Mouse (Mus musculus) midbrain, embryonic 15.5 days (tissue): ENCODE results near the gene Dclk1. TPM values are rescaled to one million over a fixed set of nuclear protein-coding genes. Genes with fewer than 3 reads are reported as not detected.

Source experiments
- ATAC-seq: fragments of 200-750 bp; cut with Nextera tagmentation; replicated peaks from 2 replicates; pipeline ENCODE4 v1.8.0; 2017; ENCODE audit warnings: moderate TSS enrichment
- H3K27ac ChIP-seq: fragments of 300-500 bp; sonication (generic); 2 replicates; pipeline ENCODE4 v1.5.1; 2015; ENCODE audit warnings: mild to moderate bottlenecking, inconsistent platforms
- H3K27me3 ChIP-seq: fragments of 300-500 bp; sonication (generic); replicated peaks from 2 replicates; pipeline ENCODE4 v1.6.1; 2015; ENCODE audit warnings: inconsistent platforms
- H3K36me3 ChIP-seq: fragments of 300-500 bp; sonication (generic); replicated peaks from 2 replicates; pipeline ENCODE4 v1.6.1; 2015; ENCODE audit warnings: inconsistent platforms
- H3K4me1 ChIP-seq: fragments of 300-500 bp; sonication (generic); 2 replicates; pipeline ENCODE4 v1.6.1; 2015; ENCODE audit warnings: inconsistent platforms
- H3K4me2 ChIP-seq: fragments of 300-500 bp; sonication (generic); 2 replicates; pipeline ENCODE4 v1.6.1; 2015; ENCODE audit warnings: inconsistent platforms, mild to moderate bottlenecking, moderate library complexity
- H3K4me3 ChIP-seq: fragments of 300-500 bp; sonication (generic); 2 replicates; pipeline ENCODE4 v1.5.1; 2015; ENCODE audit warnings: mild to moderate bottlenecking, inconsistent platforms
- H3K9ac ChIP-seq: fragments of 300-500 bp; sonication (generic); 2 replicates; pipeline ENCODE4 v1.6.1; 2015; ENCODE audit warnings: mild to moderate bottlenecking, inconsistent platforms
- H3K9me3 ChIP-seq: fragments of 300-500 bp; sonication (generic); 2 replicates; pipeline ENCODE4 v1.6.1; 2016; ENCODE audit warnings: inconsistent platforms
- WGBS: fragments of 180-500 bp; shearing (Covaris S2); methylation state at CpG from one replicate; pipeline ENCODE4 v1.1.7; 2015; ENCODE audit warnings: mixed read lengths; 5-methylcytosine and 5-hydroxymethylcytosine counted together
- polyA plus RNA-seq: library from polyadenylated mRNA; unstranded; fragments of >200 nt; fragmentation: Nextera tagmentation; extraction: Ambion mirVana; gene quantifications from 2 replicates; pipeline ENCODE4 v1.2.1, GENCODE M21; 2015

Gene Dclk1
- polyA plus RNA-seq, 1 experiment from 2014 or later: 336 TPM

GRCm38 (mm10) chr3:55348026-55348390, 105.8 kb downstream of the Dclk1 start:
- Histone ChIP-seq H3K4me1 (peaks cover 64% of the 10 kb centered on the region), H3K4me2 (peak overlapping the region; percentile 36), H3K27ac (peak overlapping the region; percentile 93), H3K36me3 (no peaks in the 10 kb centered on the region), H3K4me3 (no peak overlapping the region), H3K9me3 (no peaks in the 10 kb centered on the region), H3K9ac (peak overlapping the region; percentile 1; the same call in 1 of the 2 replicates), H3K27me3 (no peaks in the 10 kb centered on the region)
- WGBS: 55% methylated on average over 5 of the region's 5 CpGs
- ATAC-seq: 0 out of 2 replicates have a peak, but pooled peaks have one; percentile 1

DNA sequence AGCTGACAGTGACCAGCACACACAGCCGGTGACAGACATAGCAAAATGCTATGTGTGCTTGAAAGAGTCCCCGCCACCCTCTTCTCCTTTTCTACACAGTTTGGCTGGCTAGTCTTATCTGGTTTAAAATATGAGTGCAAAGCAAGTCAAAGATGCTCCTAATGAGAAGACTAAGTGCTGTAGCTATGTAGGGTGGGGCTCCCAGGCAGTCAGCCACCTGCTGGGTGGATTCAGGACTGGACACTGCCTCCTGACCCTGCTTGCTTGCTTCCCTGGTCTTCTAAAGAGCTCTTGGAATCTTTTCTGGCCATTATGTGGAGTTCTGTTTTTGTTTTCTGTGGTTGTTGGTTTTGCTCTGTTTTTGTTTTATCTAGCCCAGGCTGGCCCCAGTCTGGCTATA, 108.0 kb downstream of the Dclk1 start:
- Histone ChIP-seq H3K4me2 (no peak overlapping the region), H3K27me3 (no peaks in the 10 kb centered on the region), H3K9me3 (no peaks in the 10 kb centered on the region), H3K4me1 (peaks cover 81% of the 10 kb centered on the region), H3K4me3 (no peak overlapping the region), H3K9ac (no peak overlapping the region), H3K27ac (peak overlapping the region; percentile 93), H3K36me3 (no peaks in the 10 kb centered on the region)
- no peak for ATAC-seq
- 58% methylated on average over 2 of the region's 2 CpGs for WGBS

GRCm38 (mm10) chr3:55351281-55352052, 109.3 kb downstream of the Dclk1 start:
- no peaks in the 10 kb centered on the region for H3K36me3 ChIP-seq
- no peak overlapping the region for H3K4me3 ChIP-seq
- peak; percentile 88 for ATAC-seq
- whole genome bisulfite sequencing: 30% methylated on average over 13 of the region's 13 CpGs
- peak overlapping the region; percentile 26 for H3K4me2 ChIP-seq
- H3K9ac ChIP-seq: 0 out of 2 replicates have a peak overlapping the region, but pooled peaks have one; percentile 24
- no peaks in the 10 kb centered on the region for H3K27me3 ChIP-seq
- peaks cover 80% of the 10 kb centered on the region for H3K4me1 ChIP-seq
- H3K9me3 ChIP-seq: no peaks in the 10 kb centered on the region
- peak overlapping the region; percentile 93 for H3K27ac ChIP-seq

DNA sequence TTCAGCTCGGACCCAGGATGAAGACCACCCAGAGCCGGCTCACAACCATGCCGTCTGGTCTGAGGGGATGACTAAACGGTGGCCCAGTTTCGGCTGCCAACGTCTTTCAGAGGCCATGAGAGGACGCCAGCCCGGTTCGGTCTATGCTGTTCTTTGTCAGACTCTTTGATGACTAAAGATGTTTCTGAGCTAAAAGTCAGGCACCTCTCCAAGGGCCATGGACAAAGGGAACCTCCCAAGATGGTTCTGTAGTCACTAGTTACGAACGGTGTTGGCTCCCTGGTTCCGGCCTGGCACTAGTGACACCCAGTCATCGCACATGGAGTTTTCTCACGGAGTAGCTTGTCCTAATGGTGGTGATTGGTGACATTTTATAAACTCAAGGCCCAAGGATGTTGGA, 110.4 kb downstream of the Dclk1 start:
- H3K4me3 ChIP-seq: no peak overlapping the region
- ATAC-seq: 0 out of 2 replicates have a peak, but pooled peaks have one; percentile 12
- H3K9ac ChIP-seq: 0 out of 2 replicates have a peak overlapping the region, but pooled peaks have one; percentile 24
- no peaks in the 10 kb centered on the region for H3K9me3 ChIP-seq
- no peaks in the 10 kb centered on the region for H3K27me3 ChIP-seq
- peak overlapping the region; percentile 93 for H3K27ac ChIP-seq
- 66% methylated on average over 14 of the region's 14 CpGs for WGBS
- H3K36me3 ChIP-seq: no peaks in the 10 kb centered on the region
- 0 out of 2 replicates have a peak overlapping the region, but pooled peaks have one; percentile 5 for H3K4me2 ChIP-seq
- peaks cover 70% of the 10 kb centered on the region for H3K4me1 ChIP-seq

GRCm38 (mm10) chr3:55353169-55353568, 111.0 kb downstream of the Dclk1 start:
- H3K4me3 ChIP-seq: no peak overlapping the region
- peaks cover 63% of the 10 kb centered on the region for H3K4me1 ChIP-seq
- H3K9ac ChIP-seq: no peak overlapping the region
- no peaks in the 10 kb centered on the region for H3K27me3 ChIP-seq
- H3K36me3 ChIP-seq: no peaks in the 10 kb centered on the region
- peak overlapping the region; percentile 93 for H3K27ac ChIP-seq
- no peak for ATAC-seq
- no peak overlapping the region for H3K4me2 ChIP-seq
- H3K9me3 ChIP-seq: no peaks in the 10 kb centered on the region
- WGBS: 74% methylated on average over 9 of the region's 9 CpGs

DNA sequence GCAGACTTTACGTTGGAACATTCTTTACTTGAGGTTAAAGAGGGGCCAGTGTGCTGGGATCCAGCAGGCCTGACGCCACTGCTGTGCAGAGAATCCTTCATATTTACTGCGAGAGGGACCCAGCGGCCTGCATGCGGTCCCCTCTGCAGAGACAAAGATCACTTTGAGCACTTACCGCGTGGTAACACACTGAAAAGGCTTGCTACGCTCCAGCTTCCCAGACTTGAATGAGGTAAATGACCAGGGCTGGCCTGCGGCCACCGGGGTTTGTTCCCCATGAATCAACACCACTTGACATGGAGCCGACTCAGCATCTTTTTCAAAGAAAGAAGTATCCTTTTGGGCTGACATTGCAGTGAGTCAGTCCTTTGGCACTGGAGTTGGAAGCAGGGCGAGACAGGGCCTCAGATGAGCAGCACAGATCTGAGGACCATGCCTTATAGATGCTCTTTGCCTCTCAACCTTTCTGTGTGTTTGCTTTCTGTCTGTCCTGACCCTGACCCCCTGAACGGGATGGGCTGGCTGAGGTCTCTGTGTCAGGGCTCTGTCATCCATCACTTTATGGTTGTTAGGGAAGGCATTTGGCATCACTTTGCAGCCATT, 111.8 kb downstream of the Dclk1 start:
- WGBS: 36% methylated on average over 13 of the region's 13 CpGs
- Histone ChIP-seq H3K4me3 (no peak overlapping the region), H3K27me3 (no peaks in the 10 kb centered on the region), H3K9me3 (no peaks in the 10 kb centered on the region), H3K4me1 (peaks cover 55% of the 10 kb centered on the region), H3K27ac (peak overlapping the region; percentile 93), H3K9ac (peak overlapping the region; percentile 10; the same call in 1 of the 2 replicates), H3K36me3 (no peaks in the 10 kb centered on the region), H3K4me2 (no peak overlapping the region)
- no peak for ATAC-seq

- no peak for ATAC-seq
- 19% methylated on average over 3 of the region's 3 CpGs for WGBS
- Histone ChIP-seq H3K9ac (no peak overlapping the region), H3K9me3 (no peaks in the 10 kb centered on the region), H3K27ac (no peak overlapping the region), H3K27me3 (no peaks in the 10 kb centered on the region), H3K4me3 (no peak overlapping the region), H3K36me3 (no peaks in the 10 kb centered on the region), H3K4me2 (no peak overlapping the region), H3K4me1 (peaks cover 47% of the 10 kb centered on the region)
Measured at GRCm38 (mm10) chr3:55354765-55355164, 112.6 kb downstream of the Dclk1 start.

GRCm38 (mm10) chr3:55358486-55358885, 116.3 kb downstream of the Dclk1 start:
- Histone ChIP-seq H3K27ac (no peak overlapping the region), H3K27me3 (no peaks in the 10 kb centered on the region), H3K4me3 (no peak overlapping the region), H3K4me1 (peaks cover 17% of the 10 kb centered on the region), H3K9me3 (no peaks in the 10 kb centered on the region), H3K9ac (no peak overlapping the region), H3K4me2 (no peak overlapping the region), H3K36me3 (no peaks in the 10 kb centered on the region)
- 91% methylated on average over 8 of the region's 8 CpGs for WGBS
- ATAC-seq: no peak

- Histone ChIP-seq H3K4me2 (no peak overlapping the region), H3K4me1 (peaks cover 8% of the 10 kb centered on the region), H3K4me3 (no peak overlapping the region), H3K9ac (no peak overlapping the region), H3K27ac (no peak overlapping the region), H3K36me3 (no peaks in the 10 kb centered on the region), H3K9me3 (no peaks in the 10 kb centered on the region), H3K27me3 (no peaks in the 10 kb centered on the region)
- whole genome bisulfite sequencing: 87% methylated on average over 3 of the region's 3 CpGs
- ATAC-seq: no peak
Measured at GRCm38 (mm10) chr3:55360836-55361235, 118.7 kb downstream of the Dclk1 start.

- ATAC-seq: no peak
- no peaks in the 10 kb centered on the region for H3K27me3 ChIP-seq
- H3K4me3 ChIP-seq: no peak overlapping the region
- H3K9ac ChIP-seq: no peak overlapping the region
- peaks cover 4% of the 10 kb centered on the region; the same call in 1 of the 2 replicates for H3K4me1 ChIP-seq
- no peaks in the 10 kb centered on the region for H3K36me3 ChIP-seq
- no peak overlapping the region for H3K27ac ChIP-seq
- H3K4me2 ChIP-seq: no peak overlapping the region
- 90% methylated on average over 8 of the region's 8 CpGs for WGBS
- H3K9me3 ChIP-seq: no peaks in the 10 kb centered on the region
Measured at GRCm38 (mm10) chr3:55367166-55367565, 125.0 kb downstream of the Dclk1 start.

DNA sequence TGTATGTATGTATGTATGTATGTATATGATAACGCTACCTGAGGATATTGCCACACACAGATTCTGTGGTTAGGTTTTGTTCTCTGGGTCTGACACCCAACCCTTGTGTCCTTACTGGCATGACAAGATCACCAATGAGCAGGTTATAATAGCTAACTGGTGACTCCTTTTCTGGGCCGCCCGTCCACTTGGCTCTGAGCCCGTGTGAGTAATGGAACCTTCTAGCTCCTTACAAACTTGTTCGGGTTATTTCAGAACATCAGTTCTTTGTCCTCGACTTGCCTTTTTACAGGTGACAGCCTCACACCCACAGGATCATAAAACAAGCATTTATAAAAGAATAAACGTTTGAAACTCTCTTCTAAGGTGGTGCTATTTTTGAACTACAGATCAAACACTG, 127.0 kb downstream of the Dclk1 start:
- Histone ChIP-seq H3K27me3 (no peaks in the 10 kb centered on the region), H3K9me3 (no peaks in the 10 kb centered on the region), H3K27ac (no peak overlapping the region), H3K4me3 (no peak overlapping the region), H3K36me3 (no peaks in the 10 kb centered on the region), H3K4me2 (no peak overlapping the region), H3K4me1 (peaks cover 7% of the 10 kb centered on the region), H3K9ac (no peak overlapping the region)
- no peak for ATAC-seq
- 86% methylated on average over 7 of the region's 7 CpGs for WGBS

GRCm38 (mm10) chr3:55373689-55374088, 131.5 kb downstream of the Dclk1 start:
- Histone ChIP-seq H3K27ac (peak overlapping the region; percentile 92), H3K36me3 (no peaks in the 10 kb centered on the region), H3K9ac (peak overlapping the region; percentile 45), H3K27me3 (no peaks in the 10 kb centered on the region), H3K4me2 (peak overlapping the region; percentile 57), H3K9me3 (no peaks in the 10 kb centered on the region), H3K4me1 (peaks cover 20% of the 10 kb centered on the region), H3K4me3 (peak overlapping the region; percentile 33)
- WGBS: 2% methylated on average over 11 of the region's 11 CpGs
- peak; percentile 92 for ATAC-seq
